Mouse (Mus musculus): ENCODE data around the gene Mlh1.

DNA sequence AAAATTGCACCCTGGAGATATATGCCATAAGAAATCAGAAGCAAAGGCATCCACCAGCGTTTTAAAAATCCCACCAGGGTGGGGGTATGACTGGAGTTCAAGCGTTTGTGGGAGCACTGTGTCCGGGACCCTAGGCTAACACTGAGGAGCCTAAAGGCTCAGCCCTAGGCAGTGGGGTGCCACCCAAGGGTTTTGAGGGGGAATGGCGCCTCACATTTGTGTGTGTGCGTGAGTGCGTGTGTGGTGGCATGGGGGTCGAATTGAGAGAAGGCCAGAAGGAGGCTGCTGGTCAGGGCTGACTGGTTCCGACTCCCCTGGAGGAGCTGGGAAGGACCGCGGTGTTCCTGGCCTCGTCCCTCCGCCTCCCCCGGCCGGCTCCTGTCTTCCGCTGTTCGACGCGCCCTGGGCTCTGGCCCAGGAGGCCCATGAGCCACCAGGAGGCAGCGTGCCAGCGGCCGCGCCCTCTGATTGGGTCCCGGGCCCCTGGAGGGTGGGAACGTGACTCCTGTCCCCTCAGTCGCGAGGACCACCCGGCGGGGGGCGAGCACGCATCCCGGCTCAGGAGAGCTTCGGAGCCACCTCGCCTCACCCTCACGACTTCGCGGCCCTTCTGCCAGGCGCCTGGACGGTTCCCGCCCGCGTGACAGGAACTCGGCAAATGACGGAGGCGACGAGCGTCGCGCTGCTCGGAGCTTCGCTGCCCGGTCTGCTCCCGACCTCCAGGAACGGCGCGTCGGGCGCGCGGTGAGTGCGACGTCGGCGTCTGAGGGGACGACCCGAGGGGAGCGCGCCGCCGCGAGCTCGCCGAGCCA is 39.6 kb upstream of the Mlh1 start, which contains the start of gene Trank1:
- TF ChIP-seq POLR2A (IDR thresholded peaks at IDR 0.05; ENCODE audit: low read depth, low read length) = no peak
- no peak for TF ChIP-seq CTCF (IDR thresholded peaks at IDR 0.05; ENCODE audit: borderline replicate concordance, insufficient read depth, low read length)
